Mouse (Mus musculus) liver, embryonic 14.5 days (tissue): ENCODE data around the gene Nmnat2. TPM values are rescaled to one million over a fixed set of nuclear protein-coding genes. Genes with fewer than 3 reads are reported as not detected.

Source experiments
- ATAC-seq: fragments of 200-750 bp; cut with Nextera tagmentation; 2 replicates; pipeline ENCODE4 v1.8.0; 2017; ENCODE audit warnings: moderate number of reproducible peaks, mild to moderate bottlenecking, moderate library complexity; ENCODE audit not compliant: insufficient read depth
- DNase-seq, 3 experiments: peaks; one replicate each; pipeline ENCODE4 v3.0.0-alpha.2; 2012 to 2013; ENCODE audit warnings: low read depth in 3 of 3, low spot score in 3 of 3
- H3K27ac ChIP-seq: fragments of 300-500 bp; sonication (generic); 2 replicates; pipeline ENCODE4 v1.5.1; 2014; ENCODE audit warnings: moderate library complexity, mild to moderate bottlenecking, control low read depth, inconsistent platforms
- H3K27me3 ChIP-seq: fragments of 300-500 bp; sonication (generic); 2 replicates; pipeline ENCODE4 v1.6.1; 2014; ENCODE audit warnings: mild to moderate bottlenecking, low read length, moderate library complexity; ENCODE audit not compliant: control insufficient read depth, insufficient read depth
- H3K36me3 ChIP-seq: fragments of 300-500 bp; sonication (generic); replicated peaks from 2 replicates; pipeline ENCODE4 v1.6.1; 2014; ENCODE audit warnings: low read depth; ENCODE audit not compliant: control insufficient read depth, insufficient read depth
- H3K4me1 ChIP-seq, 2 experiments: fragments of 200-500 bp in 1 of 2; fragments of 300-500 bp in 1 of 2; sonication (generic) in 1 of 2; replicated peaks; 2 replicates each; pipeline ENCODE4 v1.6.1; 2012 to 2014; ENCODE audit warnings: antibody characterized with exemption in 1 of 2, inconsistent platforms in 1 of 2, low read length in 1 of 2; ENCODE audit not compliant: control insufficient read depth in 2 of 2, insufficient read depth in 2 of 2
- H3K4me2 ChIP-seq: fragments of 300-500 bp; sonication (generic); 2 replicates; pipeline ENCODE4 v1.6.1; 2014; ENCODE audit warnings: low read depth, mild to moderate bottlenecking, control low read depth, moderate library complexity
- H3K4me3 ChIP-seq, 2 experiments: fragments of 200-500 bp in 1 of 2; fragments of 300-500 bp in 1 of 2; sonication (generic) in 1 of 2; 2 replicates each; pipeline ENCODE4 v1.5.1; 2012 to 2014; ENCODE audit warnings: low read depth in 2 of 2, low read length in 2 of 2, mild to moderate bottlenecking in 2 of 2, control low read depth in 1 of 2, inconsistent platforms in 1 of 2, moderate library complexity in 1 of 2; ENCODE audit not compliant: insufficient read depth in 1 of 2
- H3K9ac ChIP-seq: fragments of 300-500 bp; sonication (generic); replicated peaks from 2 replicates; pipeline ENCODE4 v1.6.1; 2014; ENCODE audit warnings: mild to moderate bottlenecking, control low read depth, moderate library complexity
- H3K9me3 ChIP-seq: fragments of 300-500 bp; sonication (generic); 2 replicates; pipeline ENCODE4 v1.6.1; 2016; ENCODE audit warnings: low read length, mixed read lengths; ENCODE audit not compliant: control insufficient read depth
- CTCF ChIP-seq: IDR thresholded peaks from 2 replicates; pipeline ENCODE4 v1.5.1; 2016; ENCODE audit warnings: antibody characterized with exemption, low read depth, control low read depth
- EP300 ChIP-seq: IDR thresholded peaks from 2 replicates; pipeline ENCODE4 v1.6.1; 2016; ENCODE audit warnings: antibody characterized with exemption, low read depth
- WGBS: fragments of 180-500 bp; shearing (Covaris S2); extraction: QIAGEN DNeasy Blood & Tissue Kit; methylation state at CpG from one replicate; pipeline ENCODE4 v1.1.7; 2014; ENCODE audit not compliant: insufficient replicate concordance; 5-methylcytosine and 5-hydroxymethylcytosine counted together
- polyA plus RNA-seq, 2 experiments: library from polyadenylated mRNA; depleted of rRNA in 1 of 2; stranded (reverse) in 1 of 2; unstranded in 1 of 2; fragments of >200 nt; fragmentation: Nextera tagmentation in 1 of 2; extraction: Ambion mirVana in 1 of 2; gene quantifications; 2 replicates each; pipeline versions ENCODE4 v1.2.1 to v1.2.3; 2012 to 2014

Gene Nmnat2
- polyA plus RNA-seq, 2 experiments: 0.02 to 0.09 TPM

DNA sequence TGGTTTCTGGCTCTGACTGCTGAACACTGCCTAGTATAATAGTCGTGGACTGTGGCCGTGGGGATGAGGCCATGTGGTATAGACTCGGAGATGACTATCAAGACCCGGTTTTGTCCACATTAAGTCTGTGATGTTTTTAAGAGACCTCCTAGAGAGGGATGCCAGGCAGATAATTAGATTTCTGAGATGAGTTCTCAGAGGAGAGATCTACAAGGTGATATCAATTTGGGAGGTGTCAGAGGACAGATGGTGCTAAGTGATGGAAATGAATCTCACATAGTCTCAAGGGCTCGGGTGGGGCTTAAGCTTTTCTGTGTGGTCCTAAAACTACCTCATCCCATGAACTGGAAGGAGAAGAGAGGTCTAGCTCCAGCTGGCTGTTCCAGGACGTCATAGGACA lies 88.5 kb downstream of the Nmnat2 start:
- ATAC-seq (no peak), DNase-seq (no peak)
- no peaks in the 10 kb centered on the region; a peak in 1 of 4 replicates for H3K4me1 ChIP-seq
- H3K4me2 ChIP-seq: no peak overlapping the region
- H3K27ac ChIP-seq: no peak overlapping the region
- no peak overlapping the region for H3K9ac ChIP-seq
- H3K27me3 ChIP-seq: no peaks in the 10 kb centered on the region
- H3K36me3 ChIP-seq: no peaks in the 10 kb centered on the region
- H3K9me3 ChIP-seq: no peaks in the 10 kb centered on the region
- no peak for TF ChIP-seq CTCF
- no peak for TF ChIP-seq EP300
- WGBS: 36% methylated on average over 6 of the region's 6 CpGs
- no peak overlapping the region for H3K4me3 ChIP-seq

DNA sequence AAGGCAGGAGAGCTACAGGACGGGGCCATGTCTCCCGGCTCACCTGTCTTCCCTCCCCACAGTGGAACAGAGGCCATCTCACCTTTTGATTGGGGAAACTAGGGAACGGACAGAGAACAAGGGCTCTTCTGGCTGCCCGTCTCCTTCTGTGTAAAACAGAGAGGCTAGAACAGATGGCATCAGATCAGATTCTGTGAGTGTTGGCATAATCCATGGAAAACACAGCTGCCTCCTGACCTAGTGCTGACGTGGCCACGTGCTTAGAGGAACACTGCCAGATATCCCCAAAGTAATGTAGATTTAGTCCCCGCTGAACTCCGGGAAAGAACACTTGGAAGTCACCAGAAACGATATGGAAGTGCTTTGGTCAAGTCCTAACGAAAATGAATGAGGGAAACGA lies 90.6 kb downstream of the Nmnat2 start:
- Histone ChIP-seq H3K9me3 (no peaks in the 10 kb centered on the region), H3K9ac (no peak overlapping the region), H3K4me2 (no peak overlapping the region), H3K27me3 (no peaks in the 10 kb centered on the region), H3K4me3 (no peak overlapping the region), H3K4me1 (no peaks in the 10 kb centered on the region; a peak in 1 of 4 replicates), H3K36me3 (no peaks in the 10 kb centered on the region), H3K27ac (no peak overlapping the region)
- ATAC-seq: no peak
- WGBS: 50% methylated on average over 11 of the region's 11 CpGs
- DNase-seq: no peak
- TF ChIP-seq EP300: no peak
- no peak for TF ChIP-seq CTCF

- no peaks in the 10 kb centered on the region; a peak in 1 of 4 replicates for H3K4me1 ChIP-seq
- 35% methylated on average over 14 of the region's 14 CpGs for WGBS
- H3K4me2 ChIP-seq: no peak overlapping the region
- DNase-seq: no peak
- H3K9me3 ChIP-seq: no peaks in the 10 kb centered on the region
- TF ChIP-seq CTCF (no peak), EP300 (no peak)
- no peaks in the 10 kb centered on the region for H3K36me3 ChIP-seq
- H3K27ac ChIP-seq: no peak overlapping the region
- ATAC-seq: no peak
- no peak overlapping the region for H3K4me3 ChIP-seq
- no peaks in the 10 kb centered on the region for H3K27me3 ChIP-seq
- no peak overlapping the region for H3K9ac ChIP-seq
Observed at GRCm38 (mm10) chr1:153048147-153048878, 93.5 kb downstream of the Nmnat2 start.

DNA sequence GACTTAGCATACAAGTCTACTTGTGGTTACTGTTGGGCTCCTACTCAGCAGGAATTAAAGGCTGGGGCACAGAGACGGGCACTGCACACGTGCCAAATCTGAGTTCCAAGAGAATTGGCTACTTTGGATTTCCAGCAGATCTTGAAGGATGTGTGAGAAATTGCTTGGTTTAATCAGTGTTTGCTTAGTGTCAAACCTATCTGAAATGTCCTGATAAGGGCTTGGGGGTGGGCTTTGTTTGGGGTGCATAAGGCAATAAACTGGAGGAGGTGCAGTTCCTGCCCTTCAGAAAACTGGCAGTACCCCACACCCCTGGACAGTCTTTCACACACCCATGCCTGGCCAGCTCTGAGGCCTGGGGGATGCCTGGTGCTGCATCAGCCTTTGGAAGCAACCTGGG lies 94.7 kb downstream of the Nmnat2 start:
- Histone ChIP-seq H3K4me3 (no peak overlapping the region), H3K4me1 (no peaks in the 10 kb centered on the region; a peak in 1 of 4 replicates), H3K9ac (no peak overlapping the region), H3K36me3 (no peaks in the 10 kb centered on the region), H3K27ac (no peak overlapping the region), H3K9me3 (no peaks in the 10 kb centered on the region), H3K4me2 (no peak overlapping the region), H3K27me3 (no peaks in the 10 kb centered on the region)
- WGBS: 37% methylated on average over 2 of the region's 2 CpGs
- no peak for TF ChIP-seq EP300
- no peak for TF ChIP-seq CTCF
- no peak for DNase-seq
- no peak for ATAC-seq

DNA sequence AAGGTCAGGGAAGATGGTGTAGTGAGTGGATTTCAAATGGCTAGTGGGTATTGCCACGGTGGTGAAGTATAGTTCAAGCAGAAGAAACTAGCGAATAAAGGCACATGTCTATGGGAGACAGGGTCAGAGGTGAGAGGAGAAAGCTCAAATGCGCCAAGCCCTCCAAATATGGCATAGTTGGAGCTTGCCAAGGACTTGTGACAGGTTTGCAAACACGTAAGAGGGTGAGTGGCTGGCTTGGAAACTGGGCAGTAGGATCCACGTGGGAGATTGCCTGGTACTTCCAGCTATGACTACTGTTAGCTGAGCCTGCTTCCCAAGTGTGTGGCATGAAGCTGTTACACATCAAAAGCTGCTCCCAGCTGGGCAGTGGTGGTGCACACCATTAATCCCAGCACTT lies 96.7 kb downstream of the Nmnat2 start:
- ATAC-seq: no peak
- no peak for DNase-seq
- Histone ChIP-seq H3K36me3 (no peaks in the 10 kb centered on the region), H3K9ac (no peak overlapping the region), H3K27ac (no peak overlapping the region), H3K27me3 (no peaks in the 10 kb centered on the region; the same call in 1 of the 2 replicates), H3K4me1 (no peaks in the 10 kb centered on the region; a peak in 1 of 4 replicates), H3K4me2 (no peak overlapping the region), H3K4me3 (no peak overlapping the region), H3K9me3 (no peaks in the 10 kb centered on the region)
- TF ChIP-seq CTCF (no peak), EP300 (no peak)
- 56% methylated on average over 5 of the region's 5 CpGs for WGBS
